Mouse (Mus musculus) lung, adult 18-20 months (tissue): Measurements from ENCODE around the gene Ripk1.
"Not testable (repeated sequence)": the region's sequence is repeated elsewhere in the genome, so short reads cannot be mapped to it uniquely, and the experiment has no call there.

Experiments used
- DNase-seq, 2 experiments: peaks; one replicate each; pipeline ENCODE4 v3.0.0; 2022; ENCODE audit warnings: mixed read lengths in 2 of 2

Gene Ripk1

DNA sequence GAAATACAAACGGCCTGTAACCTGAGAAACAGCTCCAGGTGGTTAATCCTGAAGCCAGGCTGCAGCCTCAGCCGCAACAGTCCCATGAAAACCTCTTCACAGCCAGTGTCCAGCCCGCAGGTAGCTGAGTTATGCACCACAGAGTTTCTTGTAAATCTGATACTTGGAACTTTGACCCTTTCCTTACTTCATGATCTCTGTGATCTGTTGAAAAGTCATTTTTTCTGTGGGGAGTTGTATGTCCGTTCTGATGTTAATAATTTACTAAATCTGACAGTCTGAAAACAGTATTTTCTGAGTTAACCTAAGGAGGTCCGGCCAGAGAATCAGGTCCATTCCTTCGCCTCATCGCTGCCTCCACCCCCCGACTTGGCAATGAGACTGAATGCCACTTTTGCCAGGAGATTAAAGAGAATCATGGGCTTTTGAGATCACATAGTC is 36.8 kb downstream of the Ripk1 start:
- no peak for DNase-seq

DNA sequence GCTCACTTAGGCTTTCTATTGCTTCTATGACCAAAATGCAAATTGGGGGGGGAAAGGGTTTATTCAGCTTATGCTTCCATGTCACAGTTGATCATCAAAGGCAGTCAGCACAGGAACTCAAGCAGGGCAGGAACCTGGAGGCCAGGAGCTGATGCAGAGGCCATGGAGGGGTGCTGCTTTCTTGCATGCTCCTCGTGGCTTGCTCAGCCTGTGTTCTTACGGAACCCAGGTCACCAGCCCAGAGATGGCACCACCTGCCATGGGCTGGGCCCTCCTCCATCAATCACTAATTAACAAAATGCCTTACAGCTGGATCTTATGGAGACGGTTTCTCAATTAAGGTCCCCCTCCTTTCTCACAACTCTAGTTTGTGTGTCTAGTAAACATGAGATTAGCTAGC is 37.9 kb downstream of the Ripk1 start:
- DNase-seq = no peak

DNA sequence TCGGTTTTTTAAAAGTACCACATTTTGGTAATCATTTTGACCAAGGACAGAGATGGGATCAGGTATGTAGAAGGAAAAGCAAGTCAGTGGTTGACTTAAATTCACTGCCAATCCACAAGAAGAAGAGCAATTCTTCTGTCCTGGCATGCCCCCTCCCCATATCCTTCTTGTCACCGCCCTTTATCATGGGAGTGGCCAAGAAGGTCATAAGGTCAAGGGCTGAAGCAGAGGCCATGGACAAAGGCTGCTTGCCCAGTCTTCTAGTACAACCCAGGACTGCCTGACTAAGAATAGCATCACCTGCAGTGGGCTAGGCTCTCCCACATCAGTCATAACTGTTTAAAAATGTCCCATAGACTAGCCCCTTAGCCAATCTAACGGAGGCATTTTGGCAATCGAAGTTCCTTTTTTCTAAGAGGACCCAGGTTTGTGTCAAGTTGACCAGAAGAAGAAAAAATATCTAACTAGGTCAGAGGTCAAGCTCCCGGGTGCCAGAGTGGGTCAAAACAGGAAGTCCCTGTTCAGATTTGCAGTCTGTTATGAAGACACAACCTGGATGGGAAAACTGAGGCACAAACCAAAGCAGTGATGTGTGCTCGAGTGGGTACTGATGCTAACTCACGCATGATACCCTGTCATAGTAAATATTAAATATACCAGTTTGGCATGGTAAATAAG is 41.7 kb downstream of the Ripk1 start:
- DNase-seq = no peak

DNA sequence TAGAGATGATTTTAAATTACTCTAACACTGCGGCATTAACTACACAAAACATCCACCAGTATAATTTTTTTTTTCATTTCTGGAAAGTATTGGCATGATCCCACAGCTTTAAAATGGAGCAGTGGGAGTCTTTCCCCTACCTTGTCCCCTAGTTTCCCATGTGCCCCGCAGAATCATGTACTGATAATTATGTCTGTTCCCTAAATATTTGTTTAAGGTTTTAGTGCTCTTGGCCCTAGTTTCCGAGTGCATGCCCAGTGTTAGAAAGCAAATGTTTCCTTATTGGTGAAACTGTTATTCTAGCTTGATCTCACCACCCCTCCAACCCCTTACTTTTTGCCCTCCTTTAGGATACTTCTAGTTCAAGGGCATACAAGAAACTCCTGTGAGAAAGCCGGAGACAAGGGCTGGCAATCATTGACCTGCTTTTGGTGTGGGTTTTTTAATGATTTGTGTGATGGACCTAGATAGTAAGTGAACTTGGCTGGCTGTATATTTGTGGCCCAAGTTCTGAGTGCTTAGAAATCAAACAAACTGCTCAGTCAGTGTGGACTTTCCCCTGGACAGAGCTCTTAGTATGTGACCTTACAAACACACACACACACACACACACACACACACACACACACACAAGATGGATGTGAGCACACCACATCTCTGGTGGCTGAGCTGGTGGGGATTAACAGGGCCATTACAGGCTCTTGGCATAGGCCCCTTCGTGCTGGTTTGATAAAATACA is 43.5 kb downstream of the Ripk1 start:
- no peak for DNase-seq

DNA sequence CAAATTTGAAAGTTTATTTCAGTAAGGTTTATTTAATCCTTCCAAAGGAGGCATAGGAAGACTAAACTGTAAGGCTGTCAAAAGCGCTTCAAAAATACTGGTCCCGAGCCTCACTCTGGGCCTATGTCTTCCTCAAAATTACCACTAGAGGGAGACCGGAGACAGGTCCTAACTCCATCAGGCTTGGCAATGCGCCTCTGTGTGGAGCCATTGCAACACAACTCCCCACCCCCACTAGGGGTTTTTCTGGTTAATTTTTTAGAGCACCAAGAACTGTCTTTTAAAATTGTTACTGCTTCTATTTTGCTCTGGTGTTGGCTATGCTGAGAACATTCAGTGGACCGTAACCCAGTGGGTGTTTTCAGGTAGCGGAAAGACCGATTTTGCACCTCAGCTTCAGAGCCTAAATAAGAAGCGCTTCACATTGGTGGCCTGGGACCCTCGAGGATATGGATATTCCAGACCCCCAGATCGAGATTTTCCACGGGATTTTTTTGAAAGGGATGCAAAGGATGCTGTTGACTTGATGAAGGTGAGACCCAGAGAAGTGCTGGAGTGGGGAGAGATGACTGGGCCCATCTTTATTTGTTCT is 44.4 kb downstream of the Ripk1 start:
- DNase-seq = peak; percentile 76 to 83

DNA sequence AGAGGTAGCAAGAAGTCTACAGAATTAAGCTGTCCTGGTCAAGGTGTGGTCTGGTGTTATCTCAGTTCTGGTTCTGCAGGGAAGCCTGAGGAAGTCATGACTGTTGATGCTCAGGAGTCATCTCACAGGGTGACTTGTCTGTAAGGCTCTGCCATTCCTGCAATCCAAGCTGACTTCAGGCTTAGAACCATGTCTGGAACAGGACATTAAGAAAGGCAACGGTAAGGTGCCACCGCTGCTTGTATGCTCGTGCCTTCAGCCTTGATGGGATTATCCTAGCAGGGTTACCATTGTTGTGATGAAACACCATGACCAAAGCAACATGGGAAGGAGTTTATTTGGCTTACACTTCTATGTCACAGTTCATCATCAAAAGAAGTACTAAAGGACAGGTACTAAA is 45.4 kb downstream of the Ripk1 start:
- DNase-seq = no peak

DNA sequence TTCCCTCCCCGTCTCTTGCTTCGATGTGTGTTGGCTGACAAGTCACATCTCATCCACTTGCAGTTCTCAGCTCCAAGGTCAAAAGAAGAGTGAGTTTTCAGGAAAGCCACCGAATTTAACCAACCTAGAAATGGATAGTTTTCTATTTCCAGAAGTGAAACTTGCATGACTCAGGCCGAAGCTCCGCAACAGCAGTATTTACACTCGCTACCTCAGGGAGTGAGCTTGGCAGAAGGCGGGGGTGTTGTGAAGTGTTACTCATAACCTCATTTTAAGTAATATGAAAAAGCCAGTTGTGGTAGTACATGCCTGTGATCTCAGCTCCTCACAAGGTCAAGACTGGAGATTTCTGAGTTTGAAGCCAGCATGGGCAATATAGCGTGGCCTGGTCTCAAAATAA is 48.3 kb downstream of the Ripk1 start:
- no peak for DNase-seq

DNA sequence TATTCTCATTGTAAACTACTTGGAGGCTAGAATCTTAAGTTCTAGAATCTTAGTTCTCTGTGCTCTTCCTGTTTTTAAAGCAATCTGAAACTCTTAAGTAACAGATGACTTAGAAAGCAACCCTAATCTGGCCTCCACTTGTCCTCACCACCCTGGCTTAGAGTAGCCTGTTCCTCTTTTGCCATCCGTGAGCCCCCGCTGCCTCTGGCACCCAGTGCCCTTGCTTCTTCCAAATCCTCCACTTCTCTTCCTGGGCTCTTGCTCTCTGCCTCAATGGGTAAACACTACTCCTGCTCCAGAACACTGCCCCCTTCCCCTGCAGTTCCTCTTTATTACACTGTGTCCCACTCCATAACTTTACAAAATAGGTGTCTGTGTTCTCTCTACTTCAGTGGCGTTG is 49.5 kb downstream of the Ripk1 start:
- DNase-seq = no peak

DNA sequence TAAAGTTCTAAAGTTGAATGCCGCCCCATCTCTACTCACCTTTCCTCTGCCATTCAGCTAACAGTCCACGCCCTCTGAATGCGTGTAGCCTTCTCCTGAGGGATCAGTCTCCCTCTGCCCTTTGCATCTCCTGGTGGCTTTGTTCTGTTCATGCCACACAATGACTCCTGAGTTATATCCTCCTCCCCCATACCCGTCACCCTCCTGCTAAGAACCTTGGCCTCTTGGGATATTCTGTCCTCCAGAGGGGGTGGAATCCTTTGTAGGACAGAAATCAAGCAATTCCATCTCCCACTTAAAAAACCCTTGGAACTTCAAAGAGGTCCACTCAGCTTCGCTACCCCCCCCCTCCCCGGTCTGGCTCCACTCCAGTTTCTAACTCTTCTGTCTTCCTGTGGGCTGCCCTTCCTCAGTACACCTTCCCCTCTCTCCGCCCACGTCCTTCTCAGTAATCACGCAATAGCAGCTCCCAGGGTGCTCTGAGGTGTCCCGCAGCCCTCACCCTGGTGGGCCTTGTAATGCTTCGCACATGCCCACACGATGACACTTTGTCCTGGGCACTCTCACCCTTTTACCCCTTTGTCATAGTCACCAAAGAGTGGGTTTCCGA is 51.6 kb downstream of the Ripk1 start:
- DNase-seq = no peak

DNA sequence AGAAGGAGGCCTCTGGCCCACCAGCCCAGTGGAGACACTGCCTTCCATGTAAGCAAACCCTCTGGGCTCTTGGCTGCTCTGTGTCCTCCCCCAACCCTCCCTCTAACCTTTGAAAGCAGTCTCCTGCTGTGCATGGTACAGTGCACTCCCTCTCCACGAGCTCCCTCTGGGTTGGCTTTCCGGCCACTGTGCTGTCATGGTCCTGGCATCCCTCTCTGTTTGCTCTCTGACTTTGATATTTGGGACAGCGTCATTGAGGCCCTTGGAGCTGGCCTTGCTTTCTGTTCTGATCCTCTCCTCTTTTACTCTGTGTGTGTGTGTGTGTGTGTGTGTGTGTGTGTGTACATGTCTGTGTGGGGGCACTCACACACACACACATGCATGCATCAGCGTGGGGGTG is 52.2 kb downstream of the Ripk1 start:
- DNase-seq = no peak

DNA sequence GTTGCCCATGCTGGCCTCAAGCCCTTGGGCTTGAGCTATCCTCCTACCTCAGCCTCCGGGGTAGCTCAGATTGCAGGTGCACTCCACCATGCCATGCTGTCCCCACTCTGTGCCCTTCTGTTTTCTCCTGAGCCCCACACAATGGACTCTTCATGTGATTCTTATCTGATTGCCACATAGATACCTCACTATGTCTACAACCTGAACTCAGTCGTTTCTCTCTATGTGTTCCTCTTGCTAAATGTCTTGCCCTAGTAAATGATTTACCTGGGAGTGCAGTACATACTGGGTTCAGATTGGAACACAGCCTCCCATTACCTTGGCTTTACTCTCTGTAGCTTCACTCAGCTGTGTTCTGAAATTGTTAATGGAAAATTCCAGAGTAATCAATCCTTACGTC is 52.8 kb downstream of the Ripk1 start:
- no peak for DNase-seq

DNA sequence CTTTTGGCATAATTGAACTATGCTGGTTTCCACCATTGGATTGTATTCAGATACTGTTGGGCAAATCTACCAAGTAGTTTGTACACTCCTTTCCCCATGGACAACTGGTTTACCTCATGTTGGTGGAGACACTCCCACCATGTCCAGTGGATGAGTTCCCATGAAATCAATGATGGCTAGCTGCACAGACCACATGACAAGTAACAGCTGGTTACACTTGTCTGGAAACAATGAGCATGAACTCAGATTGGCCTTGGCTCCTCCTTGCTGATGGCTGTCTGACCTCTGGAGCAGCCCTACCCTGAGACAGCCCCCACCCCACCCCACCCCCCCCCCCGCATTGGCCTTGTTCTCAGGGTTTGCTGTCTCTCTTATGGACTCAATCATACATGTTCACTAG is 55.1 kb downstream of the Ripk1 start:
- no peak for DNase-seq

DNA sequence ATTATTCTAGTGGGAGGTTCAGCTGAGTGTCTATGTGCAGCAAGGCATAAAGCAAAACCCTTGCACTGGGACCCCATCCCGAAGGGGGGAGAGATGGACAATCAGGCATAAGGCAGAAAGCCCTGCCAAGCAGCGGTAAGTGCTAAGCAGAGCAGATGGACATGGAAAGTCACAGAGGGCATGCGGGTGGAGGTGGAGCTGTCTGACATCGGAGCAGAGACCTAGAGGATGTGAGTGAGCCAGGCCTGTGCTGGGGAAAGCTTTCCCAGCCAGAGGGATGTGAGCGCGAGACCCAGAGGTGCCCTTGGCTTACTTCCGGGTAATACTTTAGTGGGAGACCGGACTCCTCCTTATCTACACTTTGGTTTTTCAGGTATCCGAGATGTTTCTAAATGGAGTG is 57.9 kb downstream of the Ripk1 start:
- no peak for DNase-seq

DNA sequence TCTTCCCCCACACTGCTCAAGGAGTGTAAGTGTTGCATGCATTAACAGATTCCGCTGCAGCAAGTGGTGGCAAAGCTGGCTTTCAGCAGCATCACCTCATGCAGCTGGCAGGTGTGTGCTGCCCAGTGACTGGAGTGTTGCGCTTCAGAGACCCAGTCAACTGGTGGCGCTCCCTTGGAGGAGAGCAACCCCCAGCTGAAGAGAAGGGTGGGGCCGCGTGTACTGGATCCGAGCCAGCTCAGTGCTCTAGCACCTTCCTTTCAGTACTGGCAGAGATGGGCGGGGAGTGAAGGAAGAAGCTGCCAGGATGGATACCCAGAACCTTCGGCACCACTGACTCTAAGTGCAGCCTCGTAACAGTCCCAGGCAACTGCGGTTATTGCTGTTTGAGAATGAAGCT is 60.3 kb downstream of the Ripk1 start:
- DNase-seq = peak in 1 of 2 experiments; percentile 50

DNA sequence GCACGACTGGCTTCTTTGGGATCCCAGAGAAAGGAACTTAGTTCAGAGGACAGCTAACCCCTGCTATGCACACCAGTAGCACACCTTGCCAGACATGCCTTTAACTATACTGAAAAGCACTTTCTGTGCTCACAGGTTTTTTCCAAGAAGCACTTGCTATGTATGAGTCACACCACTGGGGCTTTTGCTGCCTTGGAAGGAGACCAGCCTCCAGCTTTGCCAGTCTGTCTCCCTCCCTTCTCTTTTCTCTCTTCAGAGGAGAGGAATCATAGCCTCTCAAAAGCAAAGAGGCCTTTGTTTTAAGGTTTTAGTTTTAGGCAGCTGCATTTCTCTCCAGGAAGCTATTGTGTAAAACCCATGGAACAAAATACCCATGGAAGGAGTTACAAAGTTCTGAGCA is 64.2 kb downstream of the Ripk1 start:
- DNase-seq = peak in 1 of 2 experiments; percentile 53

DNA sequence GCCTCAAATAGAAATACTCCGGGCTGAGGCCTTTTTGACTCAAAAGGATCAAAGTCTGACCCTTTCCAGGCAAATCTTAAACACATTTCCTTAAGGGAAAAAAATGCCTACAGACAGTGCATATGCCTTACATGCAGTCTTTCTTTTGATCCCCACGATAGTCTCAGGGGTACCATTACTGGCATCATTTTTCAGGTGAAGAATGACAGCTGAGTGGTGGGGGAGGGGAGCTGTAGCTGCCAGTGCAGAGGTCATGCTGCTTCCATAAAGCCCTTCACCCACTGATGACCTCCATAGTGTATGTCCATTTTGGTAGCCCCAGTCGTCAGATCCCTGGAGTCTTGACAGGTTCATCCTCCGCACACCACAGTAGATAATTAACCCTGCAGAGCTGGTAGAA is 68.1 kb downstream of the Ripk1 start:
- DNase-seq = no peak

DNA sequence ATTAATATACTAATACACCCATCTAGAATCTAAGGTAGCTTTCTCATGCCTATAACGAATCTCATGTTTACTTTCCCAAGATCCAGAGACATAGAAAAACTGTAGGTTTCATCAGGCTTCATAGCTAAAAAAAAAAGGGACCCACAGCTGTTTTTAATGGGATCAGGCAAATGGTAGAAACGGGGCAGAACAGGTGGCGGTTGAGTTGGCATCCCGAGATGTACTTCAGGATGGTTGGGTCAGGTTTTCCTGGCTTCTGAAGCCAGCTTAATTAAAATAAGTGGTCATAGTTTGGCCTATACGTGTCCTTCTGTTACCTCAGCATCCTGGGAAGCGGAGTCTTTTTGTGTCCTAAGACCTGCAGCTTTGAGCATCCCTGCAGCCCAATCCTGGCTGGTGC is 69.7 kb downstream of the Ripk1 start:
- no peak for DNase-seq

DNA sequence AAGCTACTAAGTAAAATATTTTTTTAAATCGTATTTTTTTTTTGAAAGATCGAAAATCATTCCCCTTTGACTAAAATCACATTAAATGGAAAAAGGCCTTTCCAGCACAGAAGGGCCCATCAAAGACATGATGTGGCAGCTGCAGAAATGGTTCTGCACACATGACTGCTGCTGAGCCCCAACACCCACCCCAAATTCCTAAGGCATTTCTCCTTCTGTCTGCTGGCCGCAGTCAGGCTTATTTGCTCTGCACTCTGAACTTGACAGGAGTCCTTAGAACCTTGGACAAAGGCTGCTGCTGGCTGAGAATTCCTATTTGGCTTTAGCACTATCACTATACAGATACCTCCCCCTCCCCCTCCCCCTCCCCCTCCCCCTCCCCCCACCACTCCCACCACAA is 70.7 kb downstream of the Ripk1 start:
- DNase-seq = no peak

DNA sequence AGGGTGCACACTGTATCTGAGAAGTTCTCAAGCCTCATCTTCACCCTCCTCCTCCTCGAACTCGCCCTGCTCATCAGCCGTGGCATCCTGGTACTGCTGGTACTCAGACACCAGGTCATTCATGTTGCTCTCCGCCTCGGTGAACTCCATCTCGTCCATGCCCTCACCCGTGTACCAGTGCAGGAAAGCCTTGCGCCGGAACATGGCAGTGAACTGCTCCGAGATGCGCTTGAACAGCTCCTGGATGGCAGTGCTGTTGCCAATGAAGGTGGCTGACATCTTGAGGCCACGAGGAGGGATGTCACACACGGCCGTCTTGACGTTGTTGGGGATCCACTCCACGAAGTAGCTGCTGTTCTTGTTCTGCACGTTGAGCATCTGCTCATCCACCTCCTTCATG is 72.3 kb downstream of the Ripk1 start:
- not testable (repeated sequence) for DNase-seq

DNA sequence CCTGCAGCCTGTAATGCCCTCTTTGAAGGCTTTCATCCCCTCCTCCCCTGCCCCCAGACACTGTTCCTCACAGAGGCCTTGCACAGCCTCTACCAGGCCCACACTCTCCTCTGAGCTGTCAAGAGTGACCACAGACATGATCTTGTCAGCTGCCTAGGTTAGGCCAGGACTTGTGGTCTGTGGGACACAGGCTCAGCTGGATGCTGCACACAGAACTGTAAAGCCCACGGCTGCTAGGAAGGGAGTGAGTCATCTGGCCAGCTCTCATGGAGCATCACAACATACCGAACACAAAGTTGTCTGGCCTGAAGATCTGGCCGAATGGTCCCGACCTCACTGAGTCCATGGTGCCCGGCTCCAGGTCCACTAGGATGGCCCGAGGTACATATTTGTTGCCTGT is 73.7 kb downstream of the Ripk1 start:
- not testable (repeated sequence) for DNase-seq

DNA sequence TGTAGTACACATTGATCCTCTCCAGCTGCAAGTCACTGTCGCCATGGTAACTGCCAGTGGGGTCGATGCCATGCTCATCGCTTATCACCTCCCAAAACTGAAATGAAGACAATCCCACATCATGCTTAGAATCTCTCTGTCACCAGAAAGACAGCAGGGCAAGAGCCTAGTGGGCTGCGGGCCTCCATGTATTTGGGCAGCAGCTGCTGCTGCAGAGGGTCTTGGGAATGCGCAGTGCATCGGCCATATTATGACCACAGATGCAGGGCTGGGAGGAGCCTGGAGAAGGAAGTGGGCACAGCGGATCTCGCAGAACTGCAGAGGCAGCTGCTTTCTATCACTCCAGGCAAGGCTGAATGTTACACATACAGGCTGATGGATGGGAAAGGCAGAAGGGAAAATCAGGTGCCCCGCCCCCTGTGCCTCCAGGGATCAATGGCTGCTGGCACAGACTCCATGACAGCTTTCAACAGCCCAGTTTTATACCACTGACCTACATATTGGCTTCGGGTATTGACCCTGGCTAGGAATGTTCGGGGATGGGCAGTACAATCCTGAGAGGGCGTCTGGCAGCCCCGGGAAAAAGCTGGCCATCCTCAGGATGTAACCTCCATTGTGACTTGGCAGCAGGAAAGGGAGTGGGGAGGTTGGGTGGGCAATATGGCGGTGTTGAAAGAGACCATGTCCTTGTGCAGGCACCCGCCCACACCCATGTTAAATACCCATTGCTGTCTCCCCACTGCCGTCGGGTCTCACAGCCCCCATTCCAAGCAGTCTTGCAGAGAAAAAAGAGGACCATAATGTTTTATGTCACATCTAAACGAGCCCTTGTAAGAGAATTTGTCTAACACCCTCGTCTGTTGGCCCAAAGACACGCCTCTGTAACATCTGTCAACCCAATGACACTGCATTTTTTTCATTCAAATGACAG is 74.7 kb downstream of the Ripk1 start:
- DNase-seq = peak in 1 of 2 experiments; percentile 41

DNA sequence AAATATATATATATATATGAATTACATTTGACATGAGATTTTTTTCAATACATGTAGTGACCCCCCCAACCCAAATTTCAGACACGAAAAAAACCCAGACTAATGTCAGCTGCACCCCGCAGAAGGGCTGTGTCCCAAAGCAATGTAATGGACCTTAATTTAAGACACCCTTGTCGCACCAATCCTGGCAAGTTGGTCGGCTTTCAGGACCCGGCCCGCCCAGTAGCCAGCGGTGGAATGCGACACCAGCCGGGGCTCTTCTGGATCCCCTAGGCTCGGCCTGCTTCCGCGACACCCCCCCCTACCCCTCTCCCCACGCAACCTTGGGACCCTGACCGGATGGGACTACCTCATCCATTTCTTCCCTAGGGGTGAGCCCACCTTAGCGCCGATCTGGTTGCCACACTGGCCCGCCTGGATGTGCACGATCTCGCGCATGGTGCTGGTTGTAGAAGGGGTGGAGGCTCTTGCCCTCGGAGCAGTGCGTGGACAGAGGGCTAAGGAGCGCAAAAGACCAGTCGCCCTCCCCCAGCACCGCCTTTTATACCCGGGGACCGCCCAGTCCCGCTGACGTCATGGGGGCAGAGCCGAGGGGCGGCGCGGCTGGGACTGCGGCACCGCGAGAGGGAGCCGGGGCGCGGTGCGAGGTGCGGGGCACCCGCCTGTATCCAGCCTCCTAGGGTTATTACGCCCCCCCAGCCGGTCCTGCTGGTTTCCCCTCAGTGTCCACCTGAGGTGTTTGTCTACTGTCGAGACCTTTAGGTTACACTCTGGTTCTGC is 75.5 kb downstream of the Ripk1 start, which contains the start of gene Tubb2a:
Tubb2a (minus strand) TSS at position 516 of the 780 bp plus-strand sequence.
- DNase-seq = peak; percentile 93 to 95
